Mouse (Mus musculus): ENCODE measurements at regions not wholly inside any gene's neighbourhood (a gene's known extent, or its start where the extent isn't known, plus 50 kb on each side); places are given as distances from the start of the nearest gene placed in this dataset.

GRCm38 (mm10) chr6:51728816-51729562 is 205.3 kb downstream of the Snx10 start:
- Histone ChIP-seq H3K9me3 (no peaks in the 10 kb centered on the region), H3K4me3 (no peak overlapping the region), H3K36me3 (no peaks in the 10 kb centered on the region), H3K27ac (no peak overlapping the region), H3K4me2 (replicated peaks) (no peak overlapping the region), H3K9ac (no peak overlapping the region), H3K27me3 (replicated peaks) (no peaks in the 10 kb centered on the region), H3K4me1 (peaks cover 13% of the 10 kb centered on the region)
- 40% methylated on average over 10 of the region's 10 CpGs for WGBS
- ATAC-seq (ENCODE audit: low FRiP score, low read depth): no peak

GRCm38 (mm10) chr6:51730564-51731351 is 207.1 kb downstream of the Snx10 start:
- H3K9ac ChIP-seq: no peak overlapping the region
- H3K4me1 ChIP-seq: peaks cover 13% of the 10 kb centered on the region
- H3K27me3 ChIP-seq (replicated peaks): no peaks in the 10 kb centered on the region
- no peak overlapping the region for H3K27ac ChIP-seq
- no peaks in the 10 kb centered on the region for H3K36me3 ChIP-seq
- no peak for ATAC-seq (ENCODE audit: low FRiP score, low read depth)
- WGBS: 62% methylated on average over 17 of the region's 17 CpGs
- H3K4me2 ChIP-seq (replicated peaks): no peak overlapping the region
- H3K9me3 ChIP-seq: no peaks in the 10 kb centered on the region
- no peak overlapping the region for H3K4me3 ChIP-seq

- H3K4me3 ChIP-seq: no peak overlapping the region
- no peaks in the 10 kb centered on the region for H3K27me3 ChIP-seq (replicated peaks)
- peaks cover 20% of the 10 kb centered on the region for H3K4me1 ChIP-seq
- ATAC-seq (ENCODE audit: low FRiP score, low read depth): no peak
- no peak overlapping the region for H3K4me2 ChIP-seq (replicated peaks)
- H3K9me3 ChIP-seq: no peaks in the 10 kb centered on the region
- WGBS: 69% methylated on average over 11 of the region's 11 CpGs
- H3K27ac ChIP-seq: no peak overlapping the region
- H3K36me3 ChIP-seq: no peaks in the 10 kb centered on the region
- no peak overlapping the region for H3K9ac ChIP-seq
Measured at GRCm38 (mm10) chr6:51732298-51732895, 208.7 kb downstream of the Snx10 start.

GRCm38 (mm10) chr6:51736051-51736450 is 212.3 kb downstream of the Snx10 start:
- H3K27ac ChIP-seq: no peak overlapping the region
- H3K4me3 ChIP-seq: no peak overlapping the region
- no peaks in the 10 kb centered on the region for H3K9me3 ChIP-seq

GRCm38 (mm10) chr6:51743105-51743660 is 219.5 kb downstream of the Snx10 start:
- no peak overlapping the region for H3K4me2 ChIP-seq (replicated peaks)

More at GRCm38 (mm10) chr6:51736051-51736450, 212.3 kb downstream of the Snx10 start:
- no peaks in the 10 kb centered on the region for H3K27me3 ChIP-seq (replicated peaks)
- ATAC-seq (ENCODE audit: low FRiP score, low read depth): no peak
- 0 out of 2 replicates have a peak, but pooled peaks cover 7% of the 10 kb centered on the region for H3K4me1 ChIP-seq
- no peak overlapping the region for H3K4me2 ChIP-seq (replicated peaks)
- WGBS: 55% methylated on average over 5 of the region's 5 CpGs
- H3K9ac ChIP-seq: no peak overlapping the region
- H3K36me3 ChIP-seq: no peaks in the 10 kb centered on the region

GRCm38 (mm10) chr6:51744607-51745006 is 220.9 kb downstream of the Snx10 start:
- ATAC-seq (ENCODE audit: low FRiP score, low read depth): no peak
- H3K4me2 ChIP-seq (replicated peaks): no peak overlapping the region
- H3K4me3 ChIP-seq: no peak overlapping the region

More at GRCm38 (mm10) chr6:51743105-51743660, 219.5 kb downstream of the Snx10 start:
- 73% methylated on average over 15 of the region's 15 CpGs for WGBS
- no peaks in the 10 kb centered on the region for H3K9me3 ChIP-seq
- no peak overlapping the region for H3K27ac ChIP-seq
- no peak for ATAC-seq (ENCODE audit: low FRiP score, low read depth)
- no peaks in the 10 kb centered on the region for H3K36me3 ChIP-seq
- H3K4me3 ChIP-seq: no peak overlapping the region
- H3K9ac ChIP-seq: no peak overlapping the region
- peaks cover 30% of the 10 kb centered on the region; the same call in 1 of the 2 replicates for H3K4me1 ChIP-seq
- no peaks in the 10 kb centered on the region for H3K27me3 ChIP-seq (replicated peaks)

GRCm38 (mm10) chr6:51754239-51754681 is 230.6 kb downstream of the Snx10 start:
- H3K9ac ChIP-seq: no peak overlapping the region

More at GRCm38 (mm10) chr6:51744607-51745006, 220.9 kb downstream of the Snx10 start:
- no peaks in the 10 kb centered on the region for H3K36me3 ChIP-seq
- no peak overlapping the region for H3K27ac ChIP-seq
- H3K4me1 ChIP-seq: peaks cover 30% of the 10 kb centered on the region; the same call in 1 of the 2 replicates
- 40% methylated on average over 2 of the region's 2 CpGs for WGBS
- H3K9ac ChIP-seq: no peak overlapping the region
- no peaks in the 10 kb centered on the region for H3K9me3 ChIP-seq
- no peaks in the 10 kb centered on the region for H3K27me3 ChIP-seq (replicated peaks)

GRCm38 (mm10) chr6:51757131-51757530 is 233.4 kb downstream of the Snx10 start:
- no peak overlapping the region for H3K27ac ChIP-seq
- H3K27me3 ChIP-seq (replicated peaks): no peaks in the 10 kb centered on the region
- ATAC-seq (ENCODE audit: low FRiP score, low read depth): no peak
- no peaks in the 10 kb centered on the region for H3K9me3 ChIP-seq
- peaks cover 8% of the 10 kb centered on the region; the same call in 1 of the 2 replicates for H3K4me1 ChIP-seq
- no peaks in the 10 kb centered on the region for H3K36me3 ChIP-seq
- 79% methylated on average over 3 of the region's 3 CpGs for WGBS
- H3K9ac ChIP-seq: no peak overlapping the region
- no peak overlapping the region for H3K4me3 ChIP-seq
- no peak overlapping the region for H3K4me2 ChIP-seq (replicated peaks)

More at GRCm38 (mm10) chr6:51754239-51754681, 230.6 kb downstream of the Snx10 start:
- no peak overlapping the region for H3K4me3 ChIP-seq
- H3K36me3 ChIP-seq: no peaks in the 10 kb centered on the region
- 0 out of 2 replicates have a peak, but pooled peaks cover 4% of the 10 kb centered on the region for H3K4me1 ChIP-seq
- H3K4me2 ChIP-seq (replicated peaks): no peak overlapping the region
- H3K9me3 ChIP-seq: no peaks in the 10 kb centered on the region
- 48% methylated on average over 8 of the region's 8 CpGs for WGBS
- H3K27me3 ChIP-seq (replicated peaks): no peaks in the 10 kb centered on the region
- no peak for ATAC-seq (ENCODE audit: low FRiP score, low read depth)
- no peak overlapping the region for H3K27ac ChIP-seq

GRCm38 (mm10) chr6:51757746-51758145 is 234.0 kb downstream of the Snx10 start:
- Histone ChIP-seq H3K4me1 (peaks cover 8% of the 10 kb centered on the region; the same call in 1 of the 2 replicates), H3K36me3 (no peaks in the 10 kb centered on the region), H3K9ac (no peak overlapping the region), H3K27me3 (replicated peaks) (no peaks in the 10 kb centered on the region), H3K4me2 (replicated peaks) (no peak overlapping the region), H3K27ac (no peak overlapping the region), H3K4me3 (no peak overlapping the region), H3K9me3 (no peaks in the 10 kb centered on the region)
- no peak for ATAC-seq (ENCODE audit: low FRiP score, low read depth)
- 58% methylated on average over 4 of the region's 4 CpGs for WGBS

GRCm38 (mm10) chr6:51758781-51759180 is 235.1 kb downstream of the Snx10 start:
- Histone ChIP-seq H3K9ac (no peak overlapping the region), H3K4me3 (no peak overlapping the region), H3K27ac (no peak overlapping the region), H3K36me3 (no peaks in the 10 kb centered on the region), H3K9me3 (no peaks in the 10 kb centered on the region), H3K27me3 (replicated peaks) (no peaks in the 10 kb centered on the region), H3K4me1 (peaks cover 8% of the 10 kb centered on the region; the same call in 1 of the 2 replicates), H3K4me2 (replicated peaks) (no peak overlapping the region)
- WGBS: 74% methylated on average over 3 of the region's 3 CpGs
- ATAC-seq (ENCODE audit: low FRiP score, low read depth): no peak

GRCm38 (mm10) chr6:51760372-51760771 is 236.7 kb downstream of the Snx10 start:
- 64% methylated on average over 5 of the region's 5 CpGs for WGBS
- Histone ChIP-seq H3K4me1 (peaks cover 4% of the 10 kb centered on the region; the same call in 1 of the 2 replicates), H3K9ac (no peak overlapping the region), H3K27ac (no peak overlapping the region), H3K27me3 (replicated peaks) (no peaks in the 10 kb centered on the region), H3K36me3 (no peaks in the 10 kb centered on the region), H3K4me3 (no peak overlapping the region), H3K9me3 (no peaks in the 10 kb centered on the region), H3K4me2 (replicated peaks) (no peak overlapping the region)
- no peak for ATAC-seq (ENCODE audit: low FRiP score, low read depth)

- Histone ChIP-seq H3K4me3 (no peak overlapping the region), H3K4me1 (peaks cover 6% of the 10 kb centered on the region; the same call in 1 of the 2 replicates), H3K27me3 (replicated peaks) (no peaks in the 10 kb centered on the region), H3K36me3 (no peaks in the 10 kb centered on the region), H3K27ac (no peak overlapping the region), H3K9me3 (no peaks in the 10 kb centered on the region), H3K9ac (no peak overlapping the region), H3K4me2 (replicated peaks) (no peak overlapping the region)
- ATAC-seq (ENCODE audit: low FRiP score, low read depth): no peak
- WGBS: 78% methylated on average over 5 of the region's 5 CpGs
Measured at GRCm38 (mm10) chr6:51761506-51761905, 237.8 kb downstream of the Snx10 start.
